26 mouse cellular contexts compared by ENCODE assay signal in the genomic region with DNA sequence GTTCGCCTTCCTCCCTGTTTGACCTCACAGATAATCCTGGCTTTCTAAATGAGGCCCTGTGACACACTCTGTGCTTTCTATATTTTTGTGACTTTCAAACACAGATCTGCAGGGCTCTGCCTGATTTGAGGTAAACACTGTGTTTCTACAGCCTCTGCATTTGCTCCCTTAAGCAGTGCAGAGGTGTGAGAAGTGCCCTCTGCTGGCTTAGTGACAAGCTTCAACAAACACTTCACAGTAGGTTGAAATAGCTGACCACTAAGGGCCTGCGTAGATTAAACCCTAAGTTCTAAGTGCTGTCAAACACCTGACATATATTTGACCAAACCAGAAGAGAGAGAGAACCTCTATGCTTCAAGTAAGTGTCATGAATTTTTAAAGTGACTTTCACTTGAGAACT. TPM values are rescaled to one million over a fixed set of nuclear protein-coding genes. Genes with fewer than 3 reads are reported as not detected.
A peak's percentile ranks its signal among the peaks of the same experiment; 100 is the strongest.
DNase-seq lines count a peak whose midpoint lies in the region; ATAC-seq and TF ChIP-seq lines count a peak whose summit lies in the region.
"Had no signal": no experiment of that assay in that cellular context is flagged by ENCODE, and none has a peak within 500 bp of the region (broad histone marks: within the 10 kb centered on the region; RNA-seq: fewer than 3 reads in every experiment).

No protein-coding gene starts in this region.

- 64% methylated on average over 2 of the region's 2 CpGs for WGBS in intestine, postnatal 0 days
- WGBS in intestine, embryonic 16.5 days = 62% methylated on average over 2 of the region's 2 CpGs
- WGBS in midbrain, embryonic 11.5 days = 82% methylated on average over 2 of the region's 2 CpGs
- WGBS in midbrain, embryonic 10.5 days = 81% methylated on average over 2 of the region's 2 CpGs
- WGBS in stomach, postnatal 0 days = 57% methylated on average over 2 of the region's 2 CpGs

- no peak for DNase-seq in midbrain, embryonic 11.5 days (ENCODE audit: low spot score, missing footprints)
- DNase-seq in midbrain, embryonic 10.5 days (ENCODE audit: low spot score) = no peak
- DNase-seq in brain, embryonic 14.5 days (ENCODE audit: low read depth) = peak; percentile 7
- no peak for DNase-seq in stomach, postnatal 0 days (ENCODE audit: low spot score)
- no peak for DNase-seq in left cerebral cortex, postnatal 36 days (ENCODE audit: low spot score in 2 of 2)
- DNase-seq: cerebellum, postnatal 10 days; gastrocnemius, adult 2 months; heart, postnatal 10 days; kidney, postnatal 25 days; left cerebral cortex, postnatal 4 days; right cerebral cortex, adult 18-20 months had no signal

- no peak overlapping the region for H3K9ac ChIP-seq in intestine, postnatal 0 days (ENCODE audit: low read depth, low read length)
- no peak overlapping the region for H3K9ac ChIP-seq in intestine, embryonic 16.5 days (ENCODE audit: low read depth, low read length)
- no peak overlapping the region for H3K9ac ChIP-seq in midbrain, embryonic 11.5 days (ENCODE audit: low read length)
- H3K9ac ChIP-seq in stomach, postnatal 0 days (ENCODE audit: low read length) = no peak overlapping the region
- H3K9ac ChIP-seq: forebrain, embryonic 15.5 days; hindbrain, embryonic 13.5 days; intestine, embryonic 15.5 days; midbrain, embryonic 12.5 days; stomach, embryonic 15.5 days had no signal

- H3K4me2 ChIP-seq in intestine, postnatal 0 days (replicated peaks; ENCODE audit: low read depth) = no peak overlapping the region
- H3K4me2 ChIP-seq in intestine, embryonic 16.5 days (ENCODE audit: low read depth, low read length) = no peak overlapping the region
- H3K4me2 ChIP-seq in midbrain, embryonic 11.5 days = no peak overlapping the region
- H3K4me2 ChIP-seq in stomach, postnatal 0 days (replicated peaks; ENCODE audit: low read depth) = no peak overlapping the region
- H3K4me2 ChIP-seq: forebrain, embryonic 15.5 days; hindbrain, embryonic 13.5 days; intestine, embryonic 15.5 days; midbrain, embryonic 12.5 days; stomach, embryonic 15.5 days had no signal

- TF ChIP-seq CTCF in intestine, postnatal 0 days (IDR thresholded peaks at IDR 0.05; ENCODE audit: low read depth) = peak; percentile 52
- no peak for TF ChIP-seq CTCF in brain, embryonic 14.5 days (IDR thresholded peaks at IDR 0.05; ENCODE audit: borderline replicate concordance, extremely low read depth, insufficient read depth, insufficient read length)
- peak; percentile 48 for TF ChIP-seq CTCF in stomach, postnatal 0 days (IDR thresholded peaks at IDR 0.05; ENCODE audit: low read depth)

- H3K27me3 ChIP-seq in intestine, postnatal 0 days (replicated peaks; ENCODE audit: control insufficient read depth, insufficient read depth, low read length) = no peaks in the 10 kb centered on the region
- no peaks in the 10 kb centered on the region for H3K27me3 ChIP-seq in intestine, embryonic 16.5 days (replicated peaks; ENCODE audit: control insufficient read depth, insufficient read depth, low read length)
- H3K27me3 ChIP-seq in midbrain, embryonic 11.5 days (ENCODE audit: control insufficient read depth, insufficient read depth, low read length) = no peaks in the 10 kb centered on the region
- no peaks in the 10 kb centered on the region for H3K27me3 ChIP-seq in midbrain, embryonic 10.5 days (ENCODE audit: low read depth, poor library complexity, severe bottlenecking)
- H3K27me3 ChIP-seq in stomach, postnatal 0 days (ENCODE audit: control insufficient read depth, insufficient read depth, low read length) = no peaks in the 10 kb centered on the region
- H3K27me3 ChIP-seq: forebrain, embryonic 15.5 days; hindbrain, embryonic 13.5 days; intestine, embryonic 15.5 days; midbrain, embryonic 12.5 days; stomach, embryonic 15.5 days had no signal

- no peak for TF ChIP-seq EP300 in stomach, postnatal 0 days (optimal IDR thresholded peaks at IDR 0.05)

- H3K4me3 ChIP-seq in intestine, postnatal 0 days (ENCODE audit: low read depth, low read length) = no peak overlapping the region
- H3K4me3 ChIP-seq in intestine, embryonic 16.5 days (ENCODE audit: low read length) = no peak overlapping the region
- H3K4me3 ChIP-seq in midbrain, embryonic 11.5 days (ENCODE audit: low read depth, low read length) = no peak overlapping the region
- no peak overlapping the region for H3K4me3 ChIP-seq in midbrain, embryonic 10.5 days
- no peak overlapping the region for H3K4me3 ChIP-seq in stomach, postnatal 0 days (ENCODE audit: low read depth, low read length)
- H3K4me3 ChIP-seq: embryonic facial prominence, embryonic 10.5 days; erythroblast, embryonic 14.5 days; forebrain, embryonic 15.5 days; gastrocnemius, adult 2 months; hindbrain, embryonic 13.5 days; intestine, embryonic 15.5 days; midbrain, embryonic 12.5 days; stomach, embryonic 15.5 days had no signal

- no peaks in the 10 kb centered on the region for H3K9me3 ChIP-seq in intestine, postnatal 0 days (ENCODE audit: control insufficient read depth)
- no peaks in the 10 kb centered on the region for H3K9me3 ChIP-seq in intestine, embryonic 16.5 days (ENCODE audit: control insufficient read depth, low read length)
- no peaks in the 10 kb centered on the region for H3K9me3 ChIP-seq in midbrain, embryonic 11.5 days (ENCODE audit: control insufficient read depth, low read length)
- H3K9me3 ChIP-seq in midbrain, embryonic 10.5 days (replicated peaks) = no peaks in the 10 kb centered on the region
- H3K9me3 ChIP-seq in stomach, postnatal 0 days (ENCODE audit: control insufficient read depth, low read length) = no peaks in the 10 kb centered on the region
- H3K9me3 ChIP-seq: embryonic facial prominence, embryonic 10.5 days; forebrain, embryonic 15.5 days; hindbrain, embryonic 13.5 days; intestine, embryonic 15.5 days; midbrain, embryonic 12.5 days; stomach, embryonic 15.5 days had no signal

- H3K36me3 ChIP-seq in intestine, postnatal 0 days (ENCODE audit: control insufficient read depth, insufficient read depth) = no peaks in the 10 kb centered on the region
- no peaks in the 10 kb centered on the region for H3K36me3 ChIP-seq in intestine, embryonic 16.5 days (ENCODE audit: control insufficient read depth, insufficient read depth, low read length)
- H3K36me3 ChIP-seq in midbrain, embryonic 11.5 days (ENCODE audit: control insufficient read depth, insufficient read depth, low read length) = no peaks in the 10 kb centered on the region
- H3K36me3 ChIP-seq in midbrain, embryonic 10.5 days = no peaks in the 10 kb centered on the region
- H3K36me3 ChIP-seq in stomach, postnatal 0 days (ENCODE audit: control insufficient read depth, insufficient read depth, low read length) = no peaks in the 10 kb centered on the region
- H3K36me3 ChIP-seq: embryonic facial prominence, embryonic 10.5 days; forebrain, embryonic 15.5 days; hindbrain, embryonic 13.5 days; intestine, embryonic 15.5 days; midbrain, embryonic 12.5 days; stomach, embryonic 15.5 days had no signal

- H3K27ac ChIP-seq in intestine, postnatal 0 days (ENCODE audit: low read depth, low read length) = no peak overlapping the region
- H3K27ac ChIP-seq in intestine, embryonic 16.5 days (ENCODE audit: low read length) = no peak overlapping the region
- no peak overlapping the region for H3K27ac ChIP-seq in midbrain, embryonic 11.5 days (ENCODE audit: low read depth, low read length)
- no peak overlapping the region for H3K27ac ChIP-seq in midbrain, embryonic 10.5 days (replicated peaks)
- H3K27ac ChIP-seq in stomach, postnatal 0 days (replicated peaks) = no peak overlapping the region
- H3K27ac ChIP-seq: embryonic facial prominence, embryonic 10.5 days; forebrain, embryonic 15.5 days; gastrocnemius, adult 2 months; hindbrain, embryonic 13.5 days; intestine, embryonic 15.5 days; midbrain, embryonic 12.5 days; stomach, embryonic 15.5 days had no signal

- intact Hi-C loops in left cerebral cortex, postnatal 36 days (cut with DNase I) = no loop called here

- TF ChIP-seq POLR2A in brain, embryonic 14.5 days (IDR thresholded peaks at IDR 0.05; ENCODE audit: borderline replicate concordance, extremely low read depth, insufficient read depth, insufficient read length, poor library complexity, severe bottlenecking) = no peak

- no peak for ATAC-seq in intestine, postnatal 0 days
- ATAC-seq in intestine, embryonic 16.5 days = no peak
- ATAC-seq in midbrain, embryonic 11.5 days (ENCODE audit: low FRiP score) = 0 out of 2 replicates have a peak, but pooled peaks have one; percentile 54
- ATAC-seq in stomach, postnatal 0 days (ENCODE audit: low FRiP score, low TSS enrichment) = no peak
- ATAC-seq: CD4-positive, CD25-positive, alpha-beta regulatory T cell, adult 4 months; forebrain, embryonic 15.5 days; intestine, embryonic 15.5 days had no signal

- H3K4me1 ChIP-seq in intestine, postnatal 0 days (replicated peaks; ENCODE audit: control insufficient read depth, insufficient read depth, low read length) = no peaks in the 10 kb centered on the region
- no peaks in the 10 kb centered on the region for H3K4me1 ChIP-seq in intestine, embryonic 16.5 days (ENCODE audit: control insufficient read depth, insufficient read depth, low read length)
- H3K4me1 ChIP-seq in midbrain, embryonic 11.5 days (ENCODE audit: control insufficient read depth, insufficient read depth, low read length) = no peaks in the 10 kb centered on the region
- H3K4me1 ChIP-seq in midbrain, embryonic 10.5 days = no peaks in the 10 kb centered on the region
- no peaks in the 10 kb centered on the region for H3K4me1 ChIP-seq in stomach, postnatal 0 days (replicated peaks; ENCODE audit: control insufficient read depth, insufficient read depth)
- H3K4me1 ChIP-seq: embryonic facial prominence, embryonic 10.5 days; forebrain, embryonic 15.5 days; hindbrain, embryonic 13.5 days; intestine, embryonic 15.5 days; midbrain, embryonic 12.5 days; stomach, embryonic 15.5 days had no signal

RNA-seq across cellular contexts. Expression of gene Vmn1r196, which starts 5.1 kb away (rescaled TPM):
- polyA plus RNA-seq in intestine, postnatal 0 days (2015; fragmentation: Nextera tagmentation; extraction: Ambion mirVana) = not detected in 2 replicates
- not detected in 2 replicates for polyA plus RNA-seq in intestine, embryonic 16.5 days (2015; fragmentation: Nextera tagmentation; extraction: Ambion mirVana)
- not detected in 2 replicates for polyA plus RNA-seq in midbrain, embryonic 11.5 days (2014; fragmentation: Nextera tagmentation; extraction: Ambion mirVana)
- polyA plus RNA-seq in midbrain, embryonic 10.5 days (2016; fragmentation: Nextera tagmentation; extraction: Ambion mirVana) = not detected in 2 replicates
- not detected in 2 replicates for polyA plus RNA-seq in brain, embryonic 14.5 days (2012; rRNA removed)
- polyA plus RNA-seq in stomach, postnatal 0 days (2015; fragmentation: Nextera tagmentation; extraction: Ambion mirVana) = not detected in 2 replicates
- not detected for total RNA-seq in left cerebral cortex, postnatal 36 days (2021)
- total RNA-seq: adrenal gland, adult 18-20 months; gastrocnemius, adult 2 months; granulocyte monocyte progenitor cell, adult 5-6 weeks; heart, postnatal 10 days; layer of hippocampus, postnatal 10 days; left cerebral cortex, postnatal 4 days; liver, adult 2 months had no signal
- polyA plus RNA-seq: CD4-positive, CD25-positive, alpha-beta regulatory T cell, adult 4 months; embryonic facial prominence, embryonic 10.5 days; erythroblast, embryonic 14.5 days; forebrain, embryonic 15.5 days; hindbrain, embryonic 13.5 days; intestine, embryonic 15.5 days; liver, adult 2 months; midbrain, embryonic 12.5 days; stomach, embryonic 15.5 days; thymus, postnatal 0 days had no signal

RNA-seq across cellular contexts. Expression of gene Vmn1r195, which starts 14.3 kb away (rescaled TPM):
- not detected in 2 replicates for polyA plus RNA-seq in intestine, postnatal 0 days (2015; fragmentation: Nextera tagmentation; extraction: Ambion mirVana)
- not detected in 2 replicates for polyA plus RNA-seq in intestine, embryonic 16.5 days (2015; fragmentation: Nextera tagmentation; extraction: Ambion mirVana)
- not detected in 2 replicates for polyA plus RNA-seq in midbrain, embryonic 11.5 days (2014; fragmentation: Nextera tagmentation; extraction: Ambion mirVana)
- not detected in 2 replicates for polyA plus RNA-seq in midbrain, embryonic 10.5 days (2016; fragmentation: Nextera tagmentation; extraction: Ambion mirVana)
- not detected in 2 replicates for polyA plus RNA-seq in brain, embryonic 14.5 days (2012; rRNA removed)
- polyA plus RNA-seq in stomach, postnatal 0 days (2015; fragmentation: Nextera tagmentation; extraction: Ambion mirVana) = not detected in 2 replicates
- not detected for total RNA-seq in left cerebral cortex, postnatal 36 days (2021)
- total RNA-seq: adrenal gland, adult 18-20 months; gastrocnemius, adult 2 months; granulocyte monocyte progenitor cell, adult 5-6 weeks; heart, postnatal 10 days; layer of hippocampus, postnatal 10 days; left cerebral cortex, postnatal 4 days; liver, adult 2 months had no signal
- polyA plus RNA-seq: CD4-positive, CD25-positive, alpha-beta regulatory T cell, adult 4 months; embryonic facial prominence, embryonic 10.5 days; erythroblast, embryonic 14.5 days; forebrain, embryonic 15.5 days; hindbrain, embryonic 13.5 days; intestine, embryonic 15.5 days; liver, adult 2 months; midbrain, embryonic 12.5 days; stomach, embryonic 15.5 days; thymus, postnatal 0 days had no signal

RNA-seq across cellular contexts. Expression of gene Vmn1r197, which starts 39.8 kb away (rescaled TPM):
- not detected in 2 replicates for polyA plus RNA-seq in intestine, postnatal 0 days (2015; fragmentation: Nextera tagmentation; extraction: Ambion mirVana)
- not detected in 2 replicates for polyA plus RNA-seq in intestine, embryonic 16.5 days (2015; fragmentation: Nextera tagmentation; extraction: Ambion mirVana)
- not detected in 2 replicates for polyA plus RNA-seq in midbrain, embryonic 11.5 days (2014; fragmentation: Nextera tagmentation; extraction: Ambion mirVana)
- polyA plus RNA-seq in midbrain, embryonic 10.5 days (2016; fragmentation: Nextera tagmentation; extraction: Ambion mirVana) = not detected in 2 replicates
- not detected in 2 replicates for polyA plus RNA-seq in brain, embryonic 14.5 days (2012; rRNA removed)
- polyA plus RNA-seq in stomach, postnatal 0 days (2015; fragmentation: Nextera tagmentation; extraction: Ambion mirVana) = not detected in 2 replicates
- total RNA-seq in left cerebral cortex, postnatal 36 days (2021) = not detected
- total RNA-seq: adrenal gland, adult 18-20 months; gastrocnemius, adult 2 months; granulocyte monocyte progenitor cell, adult 5-6 weeks; heart, postnatal 10 days; layer of hippocampus, postnatal 10 days; left cerebral cortex, postnatal 4 days; liver, adult 2 months had no signal
- polyA plus RNA-seq: CD4-positive, CD25-positive, alpha-beta regulatory T cell, adult 4 months; embryonic facial prominence, embryonic 10.5 days; erythroblast, embryonic 14.5 days; forebrain, embryonic 15.5 days; hindbrain, embryonic 13.5 days; intestine, embryonic 15.5 days; liver, adult 2 months; midbrain, embryonic 12.5 days; stomach, embryonic 15.5 days; thymus, postnatal 0 days had no signal

RNA-seq across cellular contexts. Expression of gene Vmn1r194, which starts 40.6 kb away (rescaled TPM):
- not detected in 2 replicates for polyA plus RNA-seq in intestine, postnatal 0 days (2015; fragmentation: Nextera tagmentation; extraction: Ambion mirVana)
- not detected in 2 replicates for polyA plus RNA-seq in intestine, embryonic 16.5 days (2015; fragmentation: Nextera tagmentation; extraction: Ambion mirVana)
- polyA plus RNA-seq in midbrain, embryonic 11.5 days (2014; fragmentation: Nextera tagmentation; extraction: Ambion mirVana) = not detected in 2 replicates
- not detected in 2 replicates for polyA plus RNA-seq in midbrain, embryonic 10.5 days (2016; fragmentation: Nextera tagmentation; extraction: Ambion mirVana)
- not detected in 2 replicates for polyA plus RNA-seq in brain, embryonic 14.5 days (2012; rRNA removed)
- polyA plus RNA-seq in stomach, postnatal 0 days (2015; fragmentation: Nextera tagmentation; extraction: Ambion mirVana) = not detected in 2 replicates
- not detected for total RNA-seq in left cerebral cortex, postnatal 36 days (2021)
- total RNA-seq: adrenal gland, adult 18-20 months; gastrocnemius, adult 2 months; granulocyte monocyte progenitor cell, adult 5-6 weeks; heart, postnatal 10 days; layer of hippocampus, postnatal 10 days; left cerebral cortex, postnatal 4 days; liver, adult 2 months had no signal
- polyA plus RNA-seq: CD4-positive, CD25-positive, alpha-beta regulatory T cell, adult 4 months; embryonic facial prominence, embryonic 10.5 days; erythroblast, embryonic 14.5 days; forebrain, embryonic 15.5 days; hindbrain, embryonic 13.5 days; intestine, embryonic 15.5 days; liver, adult 2 months; midbrain, embryonic 12.5 days; stomach, embryonic 15.5 days; thymus, postnatal 0 days had no signal
